In the genomic region with DNA sequence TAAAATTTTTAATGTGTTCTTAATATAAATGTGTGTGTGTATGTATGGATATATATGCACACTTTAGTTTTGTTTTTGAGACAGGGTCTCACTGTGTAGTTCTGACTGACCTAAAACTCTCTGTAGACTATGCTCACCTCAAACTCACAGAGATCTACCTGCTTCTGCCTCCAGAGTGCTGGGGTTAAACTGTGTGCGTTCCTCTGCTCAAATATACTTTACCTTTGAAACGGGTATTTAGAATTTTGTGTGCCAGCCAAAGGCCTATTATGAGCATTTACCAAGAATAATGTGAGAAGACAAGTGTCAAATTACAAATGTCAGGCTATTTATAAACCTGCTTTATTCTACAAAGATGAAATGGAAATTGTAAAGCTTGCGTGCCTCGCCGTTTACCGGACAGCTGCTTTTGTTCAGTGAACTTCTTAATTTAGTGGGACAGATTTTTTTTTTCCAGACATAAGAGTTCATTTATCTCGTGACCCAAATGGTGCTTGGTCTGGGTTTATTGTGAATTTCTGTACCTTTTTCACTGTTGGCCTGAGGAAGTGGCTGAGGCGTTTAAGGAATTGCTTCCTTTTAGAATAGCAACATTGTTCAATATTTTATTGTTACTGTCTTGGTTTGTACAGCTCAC, we compare ENCODE assay signal across 10 mouse cellular contexts. TPM values are rescaled to one million over a fixed set of nuclear protein-coding genes. Genes with fewer than 3 reads are reported as not detected.
DNase-seq lines count a peak whose midpoint lies in the region; ATAC-seq and TF ChIP-seq lines count a peak whose summit lies in the region.
"Had no signal": no experiment of that assay in that cellular context is flagged by ENCODE, and none has a peak within 500 bp of the region (broad histone marks: within the 10 kb centered on the region; RNA-seq: fewer than 3 reads in every experiment).

No protein-coding gene starts in this region.

- 0 out of 2 replicates have a peak, but pooled peaks cover 2% of the 10 kb centered on the region for H3K9me3 ChIP-seq in heart, postnatal 0 days (replicated peaks; ENCODE audit: control insufficient read depth, low read length)
- peaks cover 5% of the 10 kb centered on the region; the same call in 1 of the 2 replicates for H3K9me3 ChIP-seq in liver, embryonic 12.5 days (replicated peaks)

- peaks cover 41% of the 10 kb centered on the region for H3K4me1 ChIP-seq in heart, postnatal 0 days (ENCODE audit: control insufficient read depth, insufficient read depth)
- peaks cover 63% of the 10 kb centered on the region for H3K4me1 ChIP-seq in liver, embryonic 12.5 days

- no peaks in the 10 kb centered on the region for H3K27me3 ChIP-seq in heart, postnatal 0 days (ENCODE audit: control insufficient read depth, insufficient read depth, low read length)
- no peaks in the 10 kb centered on the region for H3K27me3 ChIP-seq in liver, embryonic 12.5 days (replicated peaks)

- peak overlapping the region; percentile 4; the same call in 1 of the 2 replicates for H3K4me2 ChIP-seq in heart, postnatal 0 days (ENCODE audit: low read depth, low read length)
- H3K4me2 ChIP-seq in liver, embryonic 12.5 days = peak overlapping the region; percentile 60

- H3K9ac ChIP-seq in heart, postnatal 0 days (replicated peaks; ENCODE audit: low read depth, low read length) = no peak overlapping the region
- peak overlapping the region; percentile 59 for H3K9ac ChIP-seq in liver, embryonic 12.5 days

- ATAC-seq in heart, postnatal 0 days (ENCODE audit: insufficient read depth, low read depth) = no peak
- ATAC-seq in liver, embryonic 12.5 days = no peak
- no peak for ATAC-seq in activated CD4-positive, CD25-positive, alpha-beta regulatory T cell, adult 4 months
- ATAC-seq in erythroid progenitor cell, adult 5-6 weeks (replicated peaks; ENCODE audit: low FRiP score, poor library complexity, severe bottlenecking) = no peak

- H3K4me3 ChIP-seq in heart, postnatal 0 days (ENCODE audit: low read depth, low read length) = peak overlapping the region; percentile 25; the same call in 1 of the 2 replicates
- H3K4me3 ChIP-seq in liver, embryonic 12.5 days = peak overlapping the region; percentile 49

- 40% methylated on average over 8 of the region's 8 CpGs for WGBS in heart, postnatal 0 days
- 47% methylated on average over 8 of the region's 8 CpGs for WGBS in liver, embryonic 12.5 days (ENCODE audit: insufficient replicate concordance)

- H3K36me3 ChIP-seq in heart, postnatal 0 days (replicated peaks; ENCODE audit: control insufficient read depth, insufficient read depth, low read length) = no peaks in the 10 kb centered on the region
- 0 out of 2 replicates have a peak, but pooled peaks cover 4% of the 10 kb centered on the region for H3K36me3 ChIP-seq in liver, embryonic 12.5 days

- H3K27ac ChIP-seq in heart, postnatal 0 days (ENCODE audit: low read depth) = peak overlapping the region; percentile 66; the same call in 1 of the 2 replicates
- peak overlapping the region; percentile 77; the same call in 1 of the 2 replicates for H3K27ac ChIP-seq in liver, embryonic 12.5 days

- TF ChIP-seq CTCF in heart, postnatal 0 days (IDR thresholded peaks at IDR 0.05; ENCODE audit: low read depth) = no peak

- peak; percentile 37 for DNase-seq in heart, postnatal 0 days (ENCODE audit: low spot score)
- no peak for DNase-seq in heart, postnatal 4 days
- DNase-seq in 416B (ENCODE audit: low read depth) = peak; percentile 66
- peak; percentile 32 for DNase-seq in CD4-positive helper T cell, adult 2 months (ENCODE audit: low read depth, low spot score)
- DNase-seq: cerebellum, postnatal 25 days; kidney, postnatal 14 days had no signal

- no peak for TF ChIP-seq EP300 in heart, postnatal 0 days (IDR thresholded peaks at IDR 0.05; ENCODE audit: low read depth)

RNA-seq across cellular contexts. Expression of a gene that starts 7.1 kb away (rescaled TPM):
- 4.2 and 5.7 TPM in 2 replicates for total RNA-seq in heart, postnatal 0 days (2014; rRNA removed; ENCODE audit: low replicate concordance)
- 0.98 and 1.2 TPM in 2 replicates for polyA plus RNA-seq in heart, postnatal 0 days (2015; fragmentation: Nextera tagmentation; extraction: Ambion mirVana)
- total RNA-seq in heart, postnatal 4 days (2021) = 1 to 10 TPM; 1.2 to 2.0 TPM
- polyA plus RNA-seq in liver, embryonic 12.5 days (2016; fragmentation: Nextera tagmentation; extraction: Ambion mirVana) = 18.9 and 20.6 TPM in 2 replicates
- polyA plus RNA-seq in activated CD4-positive, CD25-positive, alpha-beta regulatory T cell, adult 4 months (2017; shearing (Covaris generic)) = 100 to 1,000 TPM; 110 to 124 TPM
- 15.5 and 37.5 TPM in 2 replicates for total RNA-seq in erythroid progenitor cell, adult 5-6 weeks (2015; ENCODE audit: low replicate concordance)
- total RNA-seq in erythroid progenitor cell, adult 5-6 weeks (2017; ENCODE audit: low replicate concordance) = 25.4 and 29.3 TPM in 2 replicates

RNA-seq across cellular contexts. Expression of a gene that starts 46.6 kb away (rescaled TPM):
- 2.6 and 4.6 TPM in 2 replicates for total RNA-seq in heart, postnatal 0 days (2014; rRNA removed; ENCODE audit: low replicate concordance)
- polyA plus RNA-seq in heart, postnatal 0 days (2015; fragmentation: Nextera tagmentation; extraction: Ambion mirVana) = 0.94 and 1.7 TPM in 2 replicates
- total RNA-seq in heart, postnatal 4 days (2021) = 1 to 10 TPM; 2.4 to 2.9 TPM
- polyA plus RNA-seq in liver, embryonic 12.5 days (2016; fragmentation: Nextera tagmentation; extraction: Ambion mirVana) = 0.93 and 1.5 TPM in 2 replicates
- 10 to 100 TPM; 13.0 to 15.1 TPM for polyA plus RNA-seq in activated CD4-positive, CD25-positive, alpha-beta regulatory T cell, adult 4 months (2017; shearing (Covaris generic))
- total RNA-seq in erythroid progenitor cell, adult 5-6 weeks (2015; ENCODE audit: low replicate concordance) = not detected in 2 replicates
- 1.9 TPM in 1 of 2 replicates, not detected in the other for total RNA-seq in erythroid progenitor cell, adult 5-6 weeks (2017; ENCODE audit: low replicate concordance)
- polyA plus RNA-seq: liver, adult 2 months had no signal
